Mouse (Mus musculus) intestine, postnatal 0 days (tissue): ENCODE results near the gene Dppa5a. TPM values are rescaled to one million over a fixed set of nuclear protein-coding genes. Genes with fewer than 3 reads are reported as not detected.

ENCODE experiments used
- ATAC-seq: fragments of 200-750 bp; cut with Nextera tagmentation; 2 replicates; pipeline ENCODE4 v1.8.0; 2017; ENCODE audit warnings: mild to moderate bottlenecking, moderate TSS enrichment, moderate library complexity
- H3K27ac ChIP-seq: fragments of 300-500 bp; sonication (generic); 2 replicates; pipeline ENCODE4 v1.5.1; 2014; ENCODE audit warnings: mild to moderate bottlenecking, low read depth, low read length, moderate library complexity
- H3K27me3 ChIP-seq: fragments of 300-500 bp; sonication (generic); replicated peaks from 2 replicates; pipeline ENCODE4 v1.6.1; 2014; ENCODE audit warnings: low read length, mixed read lengths; ENCODE audit not compliant: control insufficient read depth, insufficient read depth
- H3K36me3 ChIP-seq: fragments of 300-500 bp; sonication (generic); 2 replicates; pipeline ENCODE4 v1.6.1; 2014; ENCODE audit warnings: mild to moderate bottlenecking, moderate library complexity; ENCODE audit not compliant: control insufficient read depth, insufficient read depth
- H3K4me1 ChIP-seq: fragments of 300-500 bp; sonication (generic); replicated peaks from 2 replicates; pipeline ENCODE4 v1.6.1; 2014; ENCODE audit warnings: antibody characterized with exemption, low read length, mixed read lengths; ENCODE audit not compliant: control insufficient read depth, insufficient read depth
- H3K4me2 ChIP-seq: fragments of 300-500 bp; sonication (generic); replicated peaks from 2 replicates; pipeline ENCODE4 v1.6.1; 2014; ENCODE audit warnings: low read depth, mild to moderate bottlenecking, moderate library complexity
- H3K4me3 ChIP-seq: fragments of 300-500 bp; sonication (generic); 2 replicates; pipeline ENCODE4 v1.5.1; 2014; ENCODE audit warnings: low read depth, low read length
- H3K9ac ChIP-seq: fragments of 300-500 bp; sonication (generic); 2 replicates; pipeline ENCODE4 v1.6.1; 2014; ENCODE audit warnings: mild to moderate bottlenecking, low read depth, low read length
- H3K9me3 ChIP-seq: fragments of 300-500 bp; sonication (generic); 2 replicates; pipeline ENCODE4 v1.6.1; 2016; ENCODE audit warnings: mixed run types; ENCODE audit not compliant: control insufficient read depth
- CTCF ChIP-seq: sonication (generic); IDR thresholded peaks from 2 replicates; pipeline ENCODE4 v1.5.1; 2016; ENCODE audit warnings: low read depth, mild to moderate bottlenecking, control low read depth, antibody characterized with exemption, moderate library complexity
- whole genome bisulfite sequencing: fragments of 180-500 bp; shearing (Covaris S2); extraction: QIAGEN DNeasy Blood & Tissue Kit; methylation state at CpG from one replicate; pipeline ENCODE4 v1.1.7; 2014; 5-methylcytosine and 5-hydroxymethylcytosine counted together
- polyA plus RNA-seq: library from polyadenylated mRNA; unstranded; fragments of >200 nt; fragmentation: Nextera tagmentation; extraction: Ambion mirVana; gene quantifications from 2 replicates; pipeline ENCODE4 v1.2.1, GENCODE M21; 2015

Gene Dppa5a
- polyA plus RNA-seq, 1 experiment from 2014 or later: not detected

GRCm38 (mm10) chr9:78377546-78377945 is 9.6 kb upstream of the Dppa5a start:
- no peak overlapping the region for H3K9ac ChIP-seq
- no peak overlapping the region for H3K27ac ChIP-seq
- no peaks in the 10 kb centered on the region for H3K27me3 ChIP-seq
- H3K9me3 ChIP-seq: no peaks in the 10 kb centered on the region
- H3K4me1 ChIP-seq: no peaks in the 10 kb centered on the region
- no peak for TF ChIP-seq CTCF
- no peak for ATAC-seq
- no peaks in the 10 kb centered on the region for H3K36me3 ChIP-seq
- H3K4me3 ChIP-seq: no peak overlapping the region
- peak overlapping the region; percentile 54 for H3K4me2 ChIP-seq
- 54% methylated on average over 8 of the region's 8 CpGs for WGBS

GRCm38 (mm10) chr9:78375486-78375885 is 7.5 kb upstream of the Dppa5a start:
- WGBS: 79% methylated on average over 4 of the region's 4 CpGs
- Histone ChIP-seq H3K4me3 (no peak overlapping the region), H3K9ac (no peak overlapping the region), H3K4me2 (no peak overlapping the region), H3K4me1 (no peaks in the 10 kb centered on the region), H3K36me3 (no peaks in the 10 kb centered on the region), H3K9me3 (no peaks in the 10 kb centered on the region), H3K27ac (no peak overlapping the region), H3K27me3 (no peaks in the 10 kb centered on the region)
- ATAC-seq: no peak
- TF ChIP-seq CTCF: no peak

GRCm38 (mm10) chr9:78374885-78375389 is 7.0 kb upstream of the Dppa5a start:
- 86% methylated on average over 1 of the region's 1 CpGs for WGBS
- no peaks in the 10 kb centered on the region for H3K36me3 ChIP-seq
- H3K4me1 ChIP-seq: no peaks in the 10 kb centered on the region
- no peaks in the 10 kb centered on the region for H3K27me3 ChIP-seq
- TF ChIP-seq CTCF: no peak
- ATAC-seq: no peak
- H3K9me3 ChIP-seq: no peaks in the 10 kb centered on the region
- no peak overlapping the region for H3K4me2 ChIP-seq
- H3K4me3 ChIP-seq: no peak overlapping the region
- H3K9ac ChIP-seq: no peak overlapping the region
- no peak overlapping the region for H3K27ac ChIP-seq

- H3K9me3 ChIP-seq: no peaks in the 10 kb centered on the region
- no peak overlapping the region for H3K27ac ChIP-seq
- no peak overlapping the region for H3K4me3 ChIP-seq
- 53% methylated on average over 5 of the region's 5 CpGs for WGBS
- H3K9ac ChIP-seq: no peak overlapping the region
- no peak for TF ChIP-seq CTCF
- H3K27me3 ChIP-seq: no peaks in the 10 kb centered on the region
- ATAC-seq: no peak
- no peaks in the 10 kb centered on the region for H3K4me1 ChIP-seq
- H3K4me2 ChIP-seq: no peak overlapping the region
- H3K36me3 ChIP-seq: no peaks in the 10 kb centered on the region
Measured at GRCm38 (mm10) chr9:78374397-78374796, 6.4 kb upstream of the Dppa5a start.

- no peaks in the 10 kb centered on the region for H3K9me3 ChIP-seq
- TF ChIP-seq CTCF: no peak
- H3K27ac ChIP-seq: no peak overlapping the region
- H3K4me2 ChIP-seq: no peak overlapping the region
- no peak for ATAC-seq
- H3K36me3 ChIP-seq: no peaks in the 10 kb centered on the region
- WGBS: 81% methylated on average over 10 of the region's 10 CpGs
- no peak overlapping the region for H3K9ac ChIP-seq
- no peaks in the 10 kb centered on the region for H3K4me1 ChIP-seq
- no peaks in the 10 kb centered on the region for H3K27me3 ChIP-seq
- H3K4me3 ChIP-seq: no peak overlapping the region
Measured at GRCm38 (mm10) chr9:78372827-78373504, 5.0 kb upstream of the Dppa5a start.

GRCm38 (mm10) chr9:78371441-78371840 is 3.5 kb upstream of the Dppa5a start:
- WGBS: 95% methylated on average over 3 of the region's 3 CpGs
- H3K4me1 ChIP-seq: no peaks in the 10 kb centered on the region
- H3K9ac ChIP-seq: no peak overlapping the region
- no peak for TF ChIP-seq CTCF
- H3K4me2 ChIP-seq: no peak overlapping the region
- no peaks in the 10 kb centered on the region for H3K36me3 ChIP-seq
- H3K27ac ChIP-seq: no peak overlapping the region
- H3K4me3 ChIP-seq: no peak overlapping the region
- no peaks in the 10 kb centered on the region for H3K27me3 ChIP-seq
- H3K9me3 ChIP-seq: no peaks in the 10 kb centered on the region
- ATAC-seq: no peak
